Mouse (Mus musculus) neural tube, embryonic 12.5 days (tissue): ENCODE measurements around the gene Npr3. TPM values are rescaled to one million over a fixed set of nuclear protein-coding genes. Genes with fewer than 3 reads are reported as not detected.
"Not testable (repeated sequence)": the region's sequence is repeated elsewhere in the genome, so short reads cannot be mapped to it uniquely, and the experiment has no call there.

ENCODE experiments used
- ATAC-seq: fragments of 200-750 bp; cut with Nextera tagmentation; 2 replicates; pipeline ENCODE4 v1.8.0; 2017; ENCODE audit warnings: low read depth, mild to moderate bottlenecking, moderate TSS enrichment, moderate library complexity; ENCODE audit not compliant: low FRiP score
- H3K27ac ChIP-seq: fragments of 300-500 bp; sonication (generic); 2 replicates; pipeline ENCODE4 v1.5.1; 2016
- H3K27me3 ChIP-seq: fragments of 300-500 bp; sonication (generic); replicated peaks from 2 replicates; pipeline ENCODE4 v1.6.1; 2016; ENCODE audit warnings: mild to moderate bottlenecking
- H3K36me3 ChIP-seq: fragments of 300-500 bp; sonication (generic); 2 replicates; pipeline ENCODE4 v1.6.1; 2016; ENCODE audit warnings: mild to moderate bottlenecking
- H3K4me1 ChIP-seq: fragments of 300-500 bp; sonication (generic); 2 replicates; pipeline ENCODE4 v1.6.1; 2016
- H3K4me2 ChIP-seq: fragments of 300-500 bp; sonication (generic); replicated peaks from 2 replicates; pipeline ENCODE4 v1.6.1; 2016; ENCODE audit warnings: mild to moderate bottlenecking
- H3K4me3 ChIP-seq: fragments of 300-500 bp; sonication (generic); 2 replicates; pipeline ENCODE4 v1.5.1; 2016
- H3K9ac ChIP-seq: fragments of 300-500 bp; sonication (generic); 2 replicates; pipeline ENCODE4 v1.6.1; 2016; ENCODE audit warnings: mild to moderate bottlenecking
- H3K9me3 ChIP-seq: fragments of 300-500 bp; sonication (generic); 2 replicates; pipeline ENCODE4 v1.6.1; 2016; ENCODE audit warnings: mild to moderate bottlenecking
- WGBS: fragments of 180-500 bp; shearing (Covaris S2); methylation state at CpG from one replicate; pipeline ENCODE4 v1.1.7; 2016; 5-methylcytosine and 5-hydroxymethylcytosine counted together
- polyA plus RNA-seq: library from polyadenylated mRNA; unstranded; fragments of >200 nt; fragmentation: Nextera tagmentation; extraction: Ambion mirVana; gene quantifications from 2 replicates; pipeline ENCODE4 v1.2.1, GENCODE M21; 2016

The Npr3 gene
- polyA plus RNA-seq, 1 experiment from 2014 or later = 6.3 TPM

DNA sequence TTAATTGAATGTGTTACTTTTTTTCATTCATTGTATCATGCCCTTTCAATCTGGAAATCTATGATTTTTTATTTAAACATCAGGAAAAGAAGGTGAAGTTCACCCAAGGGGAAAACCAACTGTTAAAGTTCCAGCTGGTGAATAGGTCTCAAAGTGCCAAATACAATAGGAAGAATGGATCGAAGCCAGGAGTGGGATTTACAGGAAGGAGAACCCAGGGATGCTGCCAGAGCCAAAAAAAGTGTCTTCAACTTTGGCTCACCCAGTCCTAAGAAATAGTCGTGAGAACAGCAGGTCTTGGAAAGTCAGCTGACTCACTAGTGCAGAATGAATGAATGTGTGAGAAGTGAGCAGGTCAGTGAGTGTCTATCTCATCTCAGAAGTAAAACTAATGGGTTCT, 29.8 kb downstream of the Npr3 start:
- H3K36me3 ChIP-seq = no peaks in the 10 kb centered on the region
- 72% methylated on average over 2 of the region's 2 CpGs for WGBS
- H3K4me1 ChIP-seq = no peaks in the 10 kb centered on the region
- H3K27ac ChIP-seq = no peak overlapping the region
- no peak overlapping the region for H3K4me3 ChIP-seq
- H3K4me2 ChIP-seq = no peak overlapping the region
- no peak overlapping the region for H3K9ac ChIP-seq
- no peaks in the 10 kb centered on the region for H3K27me3 ChIP-seq
- no peaks in the 10 kb centered on the region for H3K9me3 ChIP-seq
- ATAC-seq = no peak

DNA sequence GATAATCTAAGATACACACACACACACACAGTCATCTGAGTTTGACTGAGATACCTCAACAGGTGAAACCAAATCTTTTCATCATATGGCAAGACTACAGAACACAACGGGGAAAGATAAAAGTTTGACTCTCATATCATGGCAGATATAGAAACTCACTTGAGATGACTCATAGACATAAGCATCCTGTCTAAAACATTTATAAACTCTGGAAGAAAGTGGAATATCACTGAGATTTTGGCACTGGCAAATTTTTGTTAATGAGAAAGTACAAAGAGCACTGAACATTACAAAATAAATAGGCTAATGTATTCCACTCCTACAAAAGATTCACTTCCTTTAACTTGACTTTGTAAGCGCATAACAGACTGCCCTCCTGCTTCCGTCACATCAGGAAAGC, 40.2 kb downstream of the Npr3 start:
- no peaks in the 10 kb centered on the region for H3K4me1 ChIP-seq
- WGBS = 96% methylated on average over 3 of the region's 3 CpGs
- H3K4me2 ChIP-seq = no peak overlapping the region
- H3K36me3 ChIP-seq = no peaks in the 10 kb centered on the region
- no peak overlapping the region for H3K27ac ChIP-seq
- no peak overlapping the region for H3K9ac ChIP-seq
- H3K9me3 ChIP-seq = no peaks in the 10 kb centered on the region
- ATAC-seq = no peak
- no peak overlapping the region for H3K4me3 ChIP-seq
- no peaks in the 10 kb centered on the region for H3K27me3 ChIP-seq

DNA sequence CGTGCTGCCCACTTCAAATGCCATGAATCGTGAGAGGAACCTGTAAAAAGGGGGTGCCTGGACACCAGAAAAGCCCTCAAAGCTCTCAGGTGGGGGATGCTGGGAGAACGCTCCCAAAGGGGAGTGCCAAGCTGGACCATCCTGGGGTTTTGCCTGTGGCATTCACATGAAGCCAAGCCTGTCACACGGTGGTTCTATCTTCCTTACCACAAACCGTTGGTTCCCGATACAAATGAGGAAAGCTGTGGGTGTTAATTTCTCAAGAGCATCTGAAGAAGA, 43.6 kb downstream of the Npr3 start:
- Histone ChIP-seq H3K9ac (no peak overlapping the region), H3K9me3 (no peaks in the 10 kb centered on the region), H3K36me3 (no peaks in the 10 kb centered on the region), H3K4me2 (no peak overlapping the region), H3K27ac (no peak overlapping the region), H3K4me1 (no peaks in the 10 kb centered on the region), H3K4me3 (no peak overlapping the region), H3K27me3 (no peaks in the 10 kb centered on the region)
- 85% methylated on average over 6 of the region's 6 CpGs for WGBS
- no peak for ATAC-seq

DNA sequence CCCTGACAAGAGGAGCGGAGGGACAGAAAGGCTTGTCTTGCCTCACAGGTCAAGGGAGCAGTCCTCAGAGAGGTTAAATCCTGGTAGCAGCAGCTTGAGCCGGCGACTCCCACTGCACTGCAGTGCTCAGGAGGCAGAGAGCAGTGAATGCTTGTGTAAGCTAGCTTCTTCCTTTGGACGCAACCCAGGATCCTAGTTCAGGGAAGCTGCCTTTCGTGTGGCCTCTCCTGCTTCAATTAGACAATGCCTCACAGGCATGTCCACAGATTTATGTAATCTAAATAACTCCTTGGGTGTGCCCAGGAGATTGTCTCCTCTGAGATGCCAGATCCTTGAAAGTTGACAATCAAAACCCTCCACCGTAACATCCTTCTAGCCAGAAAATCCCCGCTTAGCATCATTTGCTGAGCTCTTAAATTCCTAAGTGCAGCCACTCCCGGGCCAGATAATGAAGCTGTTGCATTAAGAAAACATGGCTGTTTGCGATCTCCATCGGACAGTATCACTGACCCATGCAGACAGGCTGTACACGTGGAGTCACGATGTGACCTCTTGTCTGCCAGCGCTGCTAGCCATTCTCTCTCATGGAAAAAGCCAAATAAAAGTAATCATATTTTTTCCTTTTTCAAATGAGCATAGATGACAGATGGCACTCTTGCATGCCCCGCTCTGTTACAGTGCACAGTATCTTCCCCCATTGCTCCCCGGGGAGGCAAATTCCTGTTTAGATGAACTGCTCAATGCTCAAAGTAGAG, 44.1 kb downstream of the Npr3 start:
- no peaks in the 10 kb centered on the region for H3K4me1 ChIP-seq
- H3K27me3 ChIP-seq = no peaks in the 10 kb centered on the region
- no peak for ATAC-seq
- 82% methylated on average over 15 of the region's 15 CpGs for WGBS
- H3K36me3 ChIP-seq = no peaks in the 10 kb centered on the region
- H3K4me3 ChIP-seq = no peak overlapping the region
- no peak overlapping the region for H3K9ac ChIP-seq
- H3K4me2 ChIP-seq = no peak overlapping the region
- H3K9me3 ChIP-seq = no peaks in the 10 kb centered on the region
- H3K27ac ChIP-seq = no peak overlapping the region

DNA sequence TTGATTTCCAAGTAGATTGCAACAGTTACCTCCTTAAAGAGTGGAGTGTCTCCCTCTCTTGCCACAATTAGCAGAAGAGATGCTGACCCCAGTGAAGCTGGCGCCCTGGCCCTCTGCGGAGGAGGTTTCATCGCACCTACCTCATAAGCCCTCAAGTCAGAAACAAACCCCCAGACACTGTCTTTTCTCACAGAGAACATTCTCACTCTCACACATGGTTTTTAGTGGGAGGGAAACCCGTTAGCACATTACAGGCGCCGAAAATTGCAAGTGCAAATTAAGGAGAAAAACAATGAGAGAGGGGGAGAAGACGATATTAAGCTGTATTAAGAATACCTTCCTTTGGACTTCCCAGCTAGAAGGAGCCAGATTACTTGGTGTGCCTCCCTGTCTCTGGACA, 44.8 kb downstream of the Npr3 start:
- 91% methylated on average over 7 of the region's 7 CpGs for WGBS
- Histone ChIP-seq H3K4me1 (no peaks in the 10 kb centered on the region), H3K4me3 (no peak overlapping the region), H3K9ac (no peak overlapping the region), H3K27ac (no peak overlapping the region), H3K27me3 (no peaks in the 10 kb centered on the region), H3K36me3 (no peaks in the 10 kb centered on the region), H3K4me2 (no peak overlapping the region), H3K9me3 (no peaks in the 10 kb centered on the region)
- no peak for ATAC-seq

DNA sequence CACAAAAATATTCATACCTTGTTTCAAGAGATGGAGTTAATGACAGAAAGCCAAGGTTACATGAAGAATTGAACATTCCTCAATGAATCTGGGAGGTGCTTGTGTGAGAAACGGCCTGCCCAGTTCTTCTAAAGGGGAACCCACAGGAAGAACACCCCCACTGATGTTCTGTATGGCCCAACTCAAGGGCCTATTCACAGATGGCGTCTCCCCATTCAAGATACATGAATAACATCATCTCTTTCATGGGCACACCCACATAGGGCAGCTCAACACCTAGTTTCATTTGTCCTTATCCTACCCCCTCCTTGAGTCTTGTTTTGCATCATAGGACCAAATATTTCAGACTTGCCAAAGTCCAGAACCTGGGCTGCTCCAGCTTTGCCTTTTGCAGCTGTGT, 46.8 kb downstream of the Npr3 start:
- WGBS = 83% methylated on average over 2 of the region's 2 CpGs
- Histone ChIP-seq H3K4me1 (no peaks in the 10 kb centered on the region), H3K9ac (no peak overlapping the region), H3K27ac (no peak overlapping the region), H3K4me3 (no peak overlapping the region), H3K4me2 (no peak overlapping the region), H3K36me3 (no peaks in the 10 kb centered on the region), H3K9me3 (no peaks in the 10 kb centered on the region), H3K27me3 (no peaks in the 10 kb centered on the region)
- ATAC-seq = no peak

DNA sequence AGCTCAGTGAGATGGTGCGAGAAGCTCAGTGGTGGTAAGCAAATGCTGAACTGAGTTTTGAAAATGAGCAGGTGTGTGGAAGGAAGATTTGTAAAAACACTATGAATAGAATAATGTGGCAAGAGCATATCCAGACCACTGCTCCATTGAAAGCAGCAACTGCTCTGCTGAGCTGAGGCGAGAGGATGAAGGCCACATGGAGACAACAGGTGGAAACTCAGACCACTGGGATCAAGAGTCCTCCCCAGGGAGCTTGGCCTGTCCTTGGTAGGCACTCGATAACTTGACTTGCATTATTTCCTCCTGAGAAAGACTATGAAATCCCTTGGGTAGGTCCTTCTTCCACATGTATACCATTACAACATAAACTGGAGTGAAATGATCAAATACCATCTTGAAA, 47.3 kb downstream of the Npr3 start:
- ATAC-seq = no peak
- Histone ChIP-seq H3K9me3 (no peaks in the 10 kb centered on the region), H3K27ac (no peak overlapping the region), H3K4me3 (no peak overlapping the region), H3K4me2 (no peak overlapping the region), H3K36me3 (no peaks in the 10 kb centered on the region), H3K27me3 (no peaks in the 10 kb centered on the region), H3K4me1 (no peaks in the 10 kb centered on the region), H3K9ac (no peak overlapping the region)
- WGBS = 87% methylated on average over 3 of the region's 3 CpGs

DNA sequence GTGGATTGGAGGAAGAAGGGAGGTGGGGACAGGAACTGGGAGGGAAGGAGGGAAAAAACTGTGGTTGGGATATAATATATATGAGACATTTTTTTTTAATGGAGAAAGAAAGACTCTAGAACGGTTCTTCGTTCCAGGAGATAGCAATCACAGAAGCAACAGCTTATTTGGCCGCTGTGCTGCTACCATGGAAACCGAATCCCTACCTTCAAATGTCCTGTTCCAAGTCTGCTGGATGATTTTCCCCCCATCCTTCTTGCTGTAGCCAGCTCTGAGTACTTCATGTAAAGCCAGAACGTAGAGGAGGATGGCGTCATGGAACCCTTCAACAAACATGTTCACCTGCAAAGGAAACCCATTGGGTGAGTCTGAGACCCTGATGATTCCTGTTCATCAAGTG, 48.7 kb downstream of the Npr3 start:
- Histone ChIP-seq H3K4me2 (no peak overlapping the region), H3K27me3 (no peaks in the 10 kb centered on the region), H3K9ac (no peak overlapping the region), H3K9me3 (no peaks in the 10 kb centered on the region), H3K27ac (no peak overlapping the region), H3K36me3 (no peaks in the 10 kb centered on the region), H3K4me3 (no peak overlapping the region), H3K4me1 (no peaks in the 10 kb centered on the region)
- no peak for ATAC-seq
- 95% methylated on average over 6 of the region's 6 CpGs for WGBS

DNA sequence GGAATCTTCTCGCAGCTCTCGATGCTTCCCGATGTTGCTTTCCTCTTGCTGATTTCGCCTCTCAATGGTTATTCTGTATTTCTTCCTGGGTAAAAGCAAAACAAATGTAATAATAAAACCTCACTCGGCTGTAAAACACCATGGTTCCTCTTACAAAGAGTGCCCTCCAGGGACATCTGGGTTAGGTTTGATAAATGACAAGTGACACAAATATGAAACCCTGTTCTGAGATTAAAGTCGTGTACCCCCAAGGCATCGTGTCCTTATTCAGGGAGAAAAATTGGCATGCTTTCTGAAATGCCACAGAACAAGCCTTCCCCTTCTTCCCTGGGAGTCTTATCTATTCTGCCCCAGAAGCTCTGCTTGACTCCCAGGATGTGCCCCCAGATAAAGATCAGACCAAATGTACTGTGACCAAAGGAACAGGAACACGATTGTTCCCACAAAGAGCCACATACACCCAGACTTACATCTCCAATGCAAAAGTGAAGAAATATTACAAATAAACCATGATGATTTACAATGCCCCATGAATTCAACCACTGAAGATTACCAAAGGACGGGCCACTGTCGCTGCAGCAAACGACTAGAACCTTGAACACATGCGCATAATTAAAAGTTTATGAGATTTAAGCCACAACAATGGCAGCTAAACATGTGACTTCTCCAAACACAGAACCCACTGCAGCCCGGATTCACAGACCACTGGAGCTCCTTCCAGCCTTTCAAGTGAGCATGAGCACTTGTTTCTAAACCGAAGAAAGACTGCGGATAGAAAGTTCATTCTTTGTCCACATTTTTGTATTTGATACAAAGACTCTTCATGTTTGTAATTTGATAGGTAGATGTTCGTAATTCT, 61.7 kb downstream of the Npr3 start:
- no peaks in the 10 kb centered on the region for H3K36me3 ChIP-seq
- H3K27me3 ChIP-seq = no peaks in the 10 kb centered on the region
- no peaks in the 10 kb centered on the region for H3K4me1 ChIP-seq
- no peak overlapping the region for H3K9ac ChIP-seq
- H3K27ac ChIP-seq = no peak overlapping the region
- 57% methylated on average over 16 of the region's 16 CpGs for WGBS
- no peak overlapping the region for H3K4me3 ChIP-seq
- H3K9me3 ChIP-seq = no peaks in the 10 kb centered on the region
- ATAC-seq = peak; percentile 58; the same call in 1 of the 2 replicates
- no peak overlapping the region for H3K4me2 ChIP-seq

DNA sequence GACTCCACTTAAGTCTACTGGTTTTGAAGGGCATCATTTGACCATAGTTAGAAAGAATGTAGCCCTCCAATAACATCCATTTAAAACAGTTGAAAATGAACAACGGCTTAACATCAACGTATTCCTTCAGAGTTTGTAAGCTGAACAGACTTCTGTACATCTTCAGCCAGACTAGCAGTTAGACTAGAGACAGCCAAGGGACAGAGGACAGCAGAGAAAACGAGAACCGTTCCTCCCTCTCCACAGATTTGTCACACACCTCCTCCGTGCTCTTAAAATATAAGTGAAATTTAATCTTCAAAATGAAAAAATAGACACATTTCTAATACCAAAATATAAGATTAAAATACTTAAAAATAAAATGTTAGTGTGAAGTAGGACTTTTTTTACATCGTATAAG, 63.0 kb downstream of the Npr3 start:
- Histone ChIP-seq H3K9ac (no peak overlapping the region), H3K4me3 (no peak overlapping the region), H3K4me2 (no peak overlapping the region), H3K27ac (no peak overlapping the region), H3K27me3 (no peaks in the 10 kb centered on the region), H3K4me1 (no peaks in the 10 kb centered on the region), H3K36me3 (no peaks in the 10 kb centered on the region), H3K9me3 (no peaks in the 10 kb centered on the region)
- 94% methylated on average over 6 of the region's 6 CpGs for WGBS
- ATAC-seq = no peak

DNA sequence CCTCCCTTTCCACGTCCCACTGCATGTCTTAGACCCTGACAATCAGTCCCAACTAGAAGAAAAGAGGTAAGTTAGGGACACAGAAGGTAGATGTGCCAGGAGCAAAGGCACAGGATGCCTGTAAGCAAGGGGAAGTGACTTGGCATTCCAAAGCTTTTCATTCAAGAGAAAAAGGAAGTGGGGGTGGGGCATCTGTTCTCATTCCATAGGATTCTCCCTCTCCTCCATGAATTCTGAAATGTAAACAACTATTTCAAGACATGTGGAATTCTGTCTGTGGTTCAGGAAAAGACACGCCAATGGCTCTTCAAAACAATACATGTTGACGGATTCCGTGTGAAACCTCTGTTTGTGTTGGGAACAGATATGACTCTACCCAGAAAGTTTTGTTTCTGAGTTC, 65.3 kb downstream of the Npr3 start:
- no peak for ATAC-seq
- H3K4me2 ChIP-seq = no peak overlapping the region
- no peak overlapping the region for H3K27ac ChIP-seq
- 86% methylated on average over 4 of the region's 4 CpGs for WGBS
- H3K27me3 ChIP-seq = no peaks in the 10 kb centered on the region
- H3K36me3 ChIP-seq = no peaks in the 10 kb centered on the region
- H3K4me3 ChIP-seq = no peak overlapping the region
- H3K4me1 ChIP-seq = no peaks in the 10 kb centered on the region
- no peak overlapping the region for H3K9ac ChIP-seq
- no peaks in the 10 kb centered on the region for H3K9me3 ChIP-seq

DNA sequence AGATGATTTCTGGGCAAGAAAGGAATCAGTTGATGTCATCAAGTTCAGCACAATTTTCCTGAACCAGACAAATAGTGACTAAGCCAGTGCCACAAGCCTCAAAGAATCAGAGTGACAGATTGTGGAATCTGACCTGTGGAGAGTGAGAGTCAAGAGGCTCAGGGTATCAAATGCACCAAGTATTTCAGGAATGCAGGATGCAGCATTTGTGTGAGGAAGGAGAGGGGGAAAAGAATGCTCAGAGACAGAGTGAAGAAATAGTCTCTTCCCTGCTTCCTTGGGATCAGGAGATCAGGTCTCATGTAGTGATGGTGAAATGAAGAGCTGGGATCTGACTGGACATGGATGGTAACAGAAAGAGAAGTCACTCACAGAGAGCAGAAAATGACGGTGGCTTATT, 71.2 kb downstream of the Npr3 start:
- Histone ChIP-seq H3K9ac (no peak overlapping the region), H3K27ac (no peak overlapping the region), H3K4me3 (no peak overlapping the region), H3K4me2 (no peak overlapping the region), H3K9me3 (no peaks in the 10 kb centered on the region), H3K36me3 (no peaks in the 10 kb centered on the region), H3K4me1 (no peaks in the 10 kb centered on the region), H3K27me3 (no peaks in the 10 kb centered on the region)
- ATAC-seq = no peak
- WGBS = 88% methylated on average over 1 of the region's 1 CpGs

DNA sequence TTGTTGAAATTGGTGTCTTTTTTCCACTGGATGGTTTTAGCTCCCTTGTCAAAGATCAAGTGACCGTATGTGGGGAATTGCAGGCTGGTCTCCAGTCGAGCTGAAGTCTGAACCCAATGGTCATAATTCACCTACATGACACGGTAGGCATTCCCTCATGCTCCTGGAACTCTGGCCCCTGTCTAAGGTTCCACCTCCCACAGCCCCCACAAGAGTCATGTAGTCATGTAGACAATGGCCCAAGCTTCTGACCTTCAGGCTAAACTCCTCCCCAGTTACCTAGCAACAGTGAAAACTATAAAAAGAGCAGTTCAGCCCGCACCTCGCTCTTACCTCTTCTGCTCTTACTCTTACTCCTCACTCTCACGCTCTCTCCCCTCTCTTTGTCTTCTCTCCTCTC, 84.7 kb downstream of the Npr3 start:
- H3K36me3 ChIP-seq, H3K9me3 ChIP-seq, H3K4me1 ChIP-seq, ATAC-seq, H3K4me3 ChIP-seq, H3K4me2 ChIP-seq, H3K27ac ChIP-seq, H3K9ac ChIP-seq, H3K27me3 ChIP-seq: not testable (repeated sequence)
- WGBS = 53% methylated on average over 6 of the region's 6 CpGs
